ENCODE assay signal across 31 mouse cellular contexts in genomic region chr3:121640611-121641010, GRCm38 (mm10). TPM values are rescaled to one million over a fixed set of nuclear protein-coding genes. Genes with fewer than 3 reads are reported as not detected.
DNase-seq lines count a peak whose midpoint lies in the region; ATAC-seq lines count a peak whose summit lies in the region.
"Had no signal": no experiment of that assay in that cellular context is flagged by ENCODE, and none has a peak within 500 bp of the region (broad histone marks: within the 10 kb centered on the region; RNA-seq: fewer than 3 reads in every experiment).

No protein-coding gene starts in this region.

- H3K4me1 ChIP-seq in kidney, embryonic 14.5 days (ENCODE audit: control insufficient read depth, insufficient read depth, low read length): 0 out of 2 replicates have a peak, but pooled peaks cover 2% of the 10 kb centered on the region
- no peaks in the 10 kb centered on the region for H3K4me1 ChIP-seq in hindbrain, embryonic 11.5 days (replicated peaks; ENCODE audit: control insufficient read depth, insufficient read depth, low read length)

- H3K9ac ChIP-seq in kidney, embryonic 14.5 days (ENCODE audit: low read depth, low read length): no peak overlapping the region
- H3K9ac ChIP-seq in hindbrain, embryonic 11.5 days (ENCODE audit: low read depth, low read length): no peak overlapping the region
- H3K9ac ChIP-seq: embryonic facial prominence, embryonic 12.5 days; forebrain, embryonic 12.5 days; heart, embryonic 13.5 days; liver, postnatal 0 days had no signal

- WGBS in kidney, embryonic 14.5 days: 23% methylated on average over 2 of the region's 2 CpGs
- WGBS in hindbrain, embryonic 11.5 days: 49% methylated on average over 2 of the region's 2 CpGs

- H3K9me3 ChIP-seq in kidney, embryonic 14.5 days (ENCODE audit: control insufficient read depth, low read length): no peaks in the 10 kb centered on the region
- H3K9me3 ChIP-seq in hindbrain, embryonic 11.5 days (ENCODE audit: control insufficient read depth, low read length): no peaks in the 10 kb centered on the region
- H3K9me3 ChIP-seq: embryonic facial prominence, embryonic 12.5 days; forebrain, embryonic 12.5 days; heart, embryonic 13.5 days had no signal

- no peak overlapping the region for H3K4me2 ChIP-seq in kidney, embryonic 14.5 days (replicated peaks; ENCODE audit: low read depth, low read length)
- no peak overlapping the region for H3K4me2 ChIP-seq in hindbrain, embryonic 11.5 days (replicated peaks; ENCODE audit: low read depth, low read length)
- H3K4me2 ChIP-seq: embryonic facial prominence, embryonic 12.5 days; forebrain, embryonic 12.5 days; heart, embryonic 13.5 days; midbrain, embryonic 11.5 days had no signal

- no peak overlapping the region for H3K27ac ChIP-seq in kidney, embryonic 14.5 days (ENCODE audit: low read depth, low read length)
- H3K27ac ChIP-seq in hindbrain, embryonic 11.5 days (ENCODE audit: low read depth, low read length): no peak overlapping the region
- H3K27ac ChIP-seq: embryonic facial prominence, embryonic 12.5 days; forebrain, embryonic 12.5 days; heart, embryonic 13.5 days; kidney, postnatal 0 days had no signal

- ATAC-seq in kidney, embryonic 14.5 days (ENCODE audit: low FRiP score, low TSS enrichment): no peak
- no peak for ATAC-seq in hindbrain, embryonic 11.5 days (ENCODE audit: low FRiP score)
- ATAC-seq: CD4-positive, CD25-positive, alpha-beta regulatory T cell, adult 4 months; hindbrain, embryonic 16.5 days; intestine, embryonic 16.5 days; liver, postnatal 0 days; lung, postnatal 0 days had no signal

- H3K36me3 ChIP-seq in kidney, embryonic 14.5 days (ENCODE audit: control insufficient read depth, insufficient read depth, low read length): no peaks in the 10 kb centered on the region
- H3K36me3 ChIP-seq in hindbrain, embryonic 11.5 days (ENCODE audit: control insufficient read depth, insufficient read depth, low read length): no peaks in the 10 kb centered on the region
- H3K36me3 ChIP-seq: embryonic facial prominence, embryonic 12.5 days; forebrain, embryonic 12.5 days; heart, embryonic 13.5 days had no signal

- no peak overlapping the region for H3K4me3 ChIP-seq in kidney, embryonic 14.5 days (ENCODE audit: low read length)
- H3K4me3 ChIP-seq in hindbrain, embryonic 11.5 days (ENCODE audit: low read depth, low read length): no peak overlapping the region
- H3K4me3 ChIP-seq: embryonic facial prominence, embryonic 12.5 days; forebrain, embryonic 12.5 days; heart, embryonic 13.5 days had no signal

- no peaks in the 10 kb centered on the region for H3K27me3 ChIP-seq in kidney, embryonic 14.5 days (ENCODE audit: control insufficient read depth, insufficient read depth, low read length)
- no peaks in the 10 kb centered on the region for H3K27me3 ChIP-seq in hindbrain, embryonic 11.5 days (ENCODE audit: control insufficient read depth, insufficient read depth, low read length)
- H3K27me3 ChIP-seq: embryonic facial prominence, embryonic 12.5 days; forebrain, embryonic 12.5 days had no signal

- DNase-seq in adrenal gland, postnatal 14 days: peak; percentile 37
- no peak for DNase-seq in adrenal gland, postnatal 36 days
- DNase-seq in heart, adult 18-20 months: peak; percentile 49 to 56
- DNase-seq in heart, postnatal 4 days: no peak
- DNase-seq in kidney, postnatal 14 days: peak; percentile 24
- peak; percentile 29 to 36 for DNase-seq in heart, postnatal 10 days
- DNase-seq in hindbrain, embryonic 11.5 days (ENCODE audit: low spot score): no peak
- DNase-seq: adrenal gland, adult 2 months; cerebellum, postnatal 10 days; left cerebral cortex, postnatal 4 days; liver; liver, postnatal 0 days; thymus, postnatal 14 days had no signal

- intact Hi-C loops in heart, postnatal 10 days (cut with DNase I): no loop called here

RNA-seq across cellular contexts. Expression of gene 4930432M17Rik, which starts 30.0 kb away (rescaled TPM):
- total RNA-seq in adrenal gland, postnatal 14 days (2021): not detected in 2 replicates
- not detected for total RNA-seq in adrenal gland, postnatal 36 days (2021)
- not detected for total RNA-seq in heart, adult 18-20 months (2021)
- not detected for total RNA-seq in heart, postnatal 4 days (2021)
- not detected in 2 replicates for polyA plus RNA-seq in kidney, embryonic 14.5 days (2014; fragmentation: Nextera tagmentation; extraction: Ambion mirVana)
- total RNA-seq in heart, postnatal 10 days (2021): not detected
- polyA plus RNA-seq in hindbrain, embryonic 11.5 days (2014; fragmentation: Nextera tagmentation; extraction: Ambion mirVana): not detected in 2 replicates
- total RNA-seq: adrenal gland, adult 2 months; hematopoietic stem cell, adult 5-6 weeks; layer of hippocampus, adult 18-20 months; layer of hippocampus, postnatal 14 days; left cerebral cortex, adult 8-10 months; left cerebral cortex, postnatal 4 days; megakaryocyte progenitor cell, adult 5-6 weeks; midbrain, postnatal 0 days had no signal
- polyA plus RNA-seq: adrenal gland, adult 2 months; CD4-positive, CD25-positive, alpha-beta regulatory T cell, adult 4 months; embryonic facial prominence, embryonic 12.5 days; forebrain, embryonic 12.5 days; heart, embryonic 13.5 days; hindbrain, embryonic 16.5 days; intestine, embryonic 16.5 days; kidney, postnatal 0 days; liver, postnatal 0 days; lung, postnatal 0 days; midbrain, embryonic 11.5 days; midbrain, postnatal 0 days; neural tube, embryonic 14.5 days; stomach, embryonic 14.5 days had no signal

Comparison
In these comparisons a context has a peak if more than half of its experiments do, and no peak if none do; other contexts are left out.
1. DNase-seq: peak in adrenal gland, postnatal 14 days (single experiment), heart, adult 18-20 months (2 of 2), kidney, postnatal 14 days (single experiment) and heart, postnatal 10 days (2 of 2); none in adrenal gland, postnatal 36 days (0 of 2), heart, postnatal 4 days (single experiment) and hindbrain, embryonic 11.5 days (single experiment).